Mouse (Mus musculus) T-helper 17 cell (primary cell): ENCODE measurements around the gene Plcb3.

ENCODE experiments used
- in situ Hi-C, 2 experiments: fragments of 300-600 bp; cut with MboI, MseI; formaldehyde crosslinking; loops; 1 replicate in 1 of 2; 2 replicates in 1 of 2; pipeline ENCODE4 v1.15.1; 2025; ENCODE audit warnings: high pct_unique_total_duplicates in 2 of 2

Gene Plcb3

DNA sequence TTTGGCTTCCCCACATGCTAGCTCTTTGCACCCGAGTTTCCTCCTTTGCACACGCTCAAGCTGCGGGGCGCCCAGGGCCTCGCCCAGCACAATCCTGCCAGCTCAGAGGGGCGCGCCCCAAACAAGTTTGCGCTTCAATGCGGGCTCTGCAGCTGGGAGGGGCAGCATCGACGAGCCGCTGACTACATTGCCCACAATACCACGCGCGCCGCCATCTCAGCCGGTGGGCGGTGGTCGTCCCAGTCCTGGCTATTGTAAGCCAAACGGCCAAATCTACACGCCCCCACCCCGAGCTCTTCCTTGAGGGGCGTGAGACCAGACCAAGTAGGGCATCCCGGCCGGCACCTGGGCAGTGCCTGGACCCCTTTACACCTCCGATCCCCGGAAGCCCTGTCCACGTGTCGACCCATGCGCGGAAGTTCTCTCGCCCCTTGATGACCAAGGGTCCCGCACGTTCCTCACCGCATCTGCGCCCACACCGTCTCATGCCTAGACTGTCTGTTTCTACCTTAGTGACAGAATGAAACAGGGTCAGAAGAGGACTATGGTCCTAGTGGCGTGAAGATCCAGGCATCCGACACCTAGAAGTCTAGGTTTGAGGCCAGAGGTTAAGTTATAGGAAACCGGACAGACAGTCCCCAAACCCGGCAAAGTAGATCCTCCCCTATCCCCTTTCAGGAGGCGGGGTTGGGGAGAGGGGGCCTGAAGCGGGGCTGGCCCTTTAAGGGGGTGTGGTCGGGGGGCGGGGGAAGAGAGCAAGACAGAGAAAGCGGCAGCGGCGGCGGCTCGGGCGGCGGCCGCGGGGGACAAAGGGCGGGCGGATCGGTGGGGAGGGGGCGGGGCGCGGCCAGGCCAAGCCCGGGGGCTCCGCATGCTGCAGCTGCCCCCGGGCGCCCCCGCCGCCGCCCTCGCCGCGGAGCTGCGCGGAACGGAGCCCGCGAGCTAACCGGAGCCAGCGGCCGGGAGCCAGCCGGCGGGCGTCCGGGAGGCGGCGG lies 1.8 kb downstream of the Plcb3 start, which contains the start of gene Ppp1r14b:
Gene Ppp1r14b, plus strand, starts transcription at position 758 of the 995 bp plus-strand sequence.
- in situ Hi-C loops: loop anchor here in 1 of 2 experiments (5.0 to 25.0 kb wide), 2 partner anchors 52 to 1938 kb away; partner anchors contain the start of genes B3gat3 and Esrra

DNA sequence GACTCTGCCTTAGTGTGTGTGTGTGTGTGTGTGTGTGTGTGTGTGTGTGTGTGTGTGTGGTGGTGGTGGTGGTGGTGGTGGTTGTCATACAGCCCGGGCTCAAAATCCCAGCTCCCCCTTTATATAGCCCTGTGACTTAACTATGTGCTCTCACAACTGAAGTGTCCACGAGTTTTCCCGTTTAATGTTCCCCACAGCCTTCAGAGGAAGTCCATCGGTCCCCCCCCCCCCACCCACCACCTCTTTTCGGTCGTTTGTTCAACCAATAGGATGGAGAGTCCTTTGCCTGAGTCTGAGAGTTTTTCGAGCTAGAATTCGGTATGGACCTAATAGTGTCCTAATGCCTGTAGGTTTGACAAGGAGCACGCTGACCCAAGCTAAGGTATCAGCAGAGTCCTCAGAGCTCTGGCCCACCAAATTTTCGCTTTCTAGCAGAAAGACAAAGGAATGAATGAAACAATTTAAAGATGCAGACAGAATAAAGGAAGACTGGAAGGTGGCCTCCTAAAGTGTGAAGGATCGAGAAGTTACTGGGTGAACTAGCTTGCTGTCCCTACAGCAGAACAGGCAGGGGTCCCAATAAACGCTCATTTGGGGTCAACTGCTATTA lies 2.6 kb downstream of the Plcb3 start:
- in situ Hi-C loops: loop anchor here in 1 of 2 experiments (5.0 kb wide), 1 partner anchor 51 kb away; the partner anchor contains the start of gene Esrra

GRCm38 (mm10) chr19:6972247-6972917 lies 3.9 kb downstream of the Plcb3 start:
- in situ Hi-C loops: loop anchor here in 1 of 2 experiments (5.0 kb wide), 1 partner anchor 50 kb away; the partner anchor contains the start of gene Esrra

GRCm38 (mm10) chr19:6971644-6972043 lies 4.6 kb downstream of the Plcb3 start:
- in situ Hi-C loops: loop anchor here in 1 of 2 experiments (5.0 kb wide), 1 partner anchor 49 kb away; the partner anchor contains the start of gene Esrra

- in situ Hi-C loops: loop anchor here in 1 of 2 experiments (5.0 kb wide), 1 partner anchor 48 kb away; the partner anchor contains the start of gene Esrra
Measured at GRCm38 (mm10) chr19:6970460-6971085, 5.7 kb downstream of the Plcb3 start.

- in situ Hi-C loops: loop anchor here in 1 of 2 experiments (5.0 kb wide), 1 partner anchor 48 kb away; the partner anchor contains the start of gene Esrra
Measured at GRCm38 (mm10) chr19:6969665-6970381, 6.4 kb downstream of the Plcb3 start.

GRCm38 (mm10) chr19:6969291-6969664 lies 7.0 kb downstream of the Plcb3 start:
- in situ Hi-C loops: no loop called here

- in situ Hi-C loops: no loop called here
Measured at GRCm38 (mm10) chr19:6968491-6969271, 7.6 kb downstream of the Plcb3 start.

- in situ Hi-C loops: loop anchor here in 1 of 2 experiments (10.0 kb wide), 1 partner anchor 552 kb away; no protein-coding TSS in a partner anchor
Measured at GRCm38 (mm10) chr19:6956461-6956860, 19.8 kb downstream of the Plcb3 start.

- in situ Hi-C loops: loop anchor here in 1 of 2 experiments (10.0 kb wide), 1 partner anchor 551 kb away; no protein-coding TSS in a partner anchor
Measured at GRCm38 (mm10) chr19:6955424-6955823, 20.8 kb downstream of the Plcb3 start.

DNA sequence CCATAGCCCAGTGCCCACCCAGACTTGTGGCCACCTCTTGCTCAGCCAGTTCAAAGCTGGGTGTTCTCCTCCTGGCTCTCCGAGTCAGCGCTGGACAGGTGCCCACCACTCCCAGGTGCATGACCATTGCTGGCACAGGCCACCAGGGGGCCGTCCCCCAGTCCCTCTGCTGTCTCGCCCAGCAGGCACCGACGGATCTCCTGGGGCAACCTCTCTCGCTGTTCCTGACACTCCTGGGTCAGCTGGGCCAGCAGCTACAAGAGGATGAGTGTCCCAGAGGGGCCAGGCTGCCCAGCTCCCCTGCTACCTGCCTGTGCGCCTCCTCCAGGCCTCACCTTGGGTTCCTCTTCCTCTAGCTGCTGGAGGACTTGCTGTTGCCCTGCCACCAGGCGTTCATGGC lies 22.2 kb downstream of the Plcb3 start:
- in situ Hi-C loops: loop anchor here in 1 of 2 experiments (10.0 kb wide), 1 partner anchor 549 kb away; no protein-coding TSS in a partner anchor

DNA sequence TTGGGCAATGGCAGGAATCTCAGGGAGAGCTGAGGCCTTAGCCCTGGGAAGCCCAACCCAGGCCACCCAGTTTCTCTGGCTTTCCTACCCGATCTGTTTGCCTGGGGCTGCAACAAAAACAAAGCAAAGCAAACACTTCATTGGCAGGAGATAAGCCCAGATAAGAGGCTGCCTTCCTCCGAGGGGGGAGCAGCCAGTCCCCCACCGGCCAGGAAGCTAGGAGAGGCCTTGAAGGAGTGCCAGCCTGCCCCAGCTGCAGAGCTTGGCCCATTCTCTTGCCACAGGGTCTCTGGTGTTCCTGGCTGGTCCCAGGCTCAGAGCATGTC lies 23.6 kb downstream of the Plcb3 start:
- in situ Hi-C loops: loop anchor here in 1 of 2 experiments (10.0 kb wide), 1 partner anchor 548 kb away; no protein-coding TSS in a partner anchor

DNA sequence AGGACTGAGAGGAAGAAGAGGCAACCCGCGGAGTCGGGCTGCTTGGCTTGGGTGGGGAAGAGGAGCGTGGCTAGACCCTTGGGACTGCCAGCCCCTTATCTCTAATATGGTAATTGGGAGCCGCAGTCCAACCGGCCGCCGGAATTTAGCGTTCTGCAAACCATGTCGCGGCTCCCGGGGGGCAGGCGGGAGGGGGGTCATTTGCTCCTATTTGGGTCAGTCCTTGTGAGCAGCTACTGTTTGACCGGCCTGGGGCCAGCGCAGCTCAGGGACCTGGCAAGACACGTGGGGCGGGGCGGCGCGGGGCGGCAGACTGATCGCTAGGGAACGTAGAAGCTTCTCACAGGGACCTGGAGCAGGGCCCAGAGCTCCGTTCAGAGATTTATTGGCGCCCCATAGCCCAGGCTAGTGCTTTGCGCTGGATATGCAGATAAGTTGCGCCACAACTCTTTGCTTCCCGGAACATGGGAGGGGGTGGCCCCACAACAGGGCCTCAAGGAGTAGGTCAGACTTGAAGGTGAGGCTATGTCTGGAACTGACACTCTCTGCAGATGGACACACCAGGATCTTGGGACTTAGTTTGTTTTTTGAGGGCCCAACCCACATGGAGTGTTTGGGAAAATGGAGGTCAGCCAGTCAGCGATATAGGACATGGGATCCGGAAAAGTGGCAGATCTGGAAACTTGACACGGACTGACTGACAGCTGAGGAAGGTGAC lies 24.1 kb downstream of the Plcb3 start:
- in situ Hi-C loops: loop anchor here in 1 of 2 experiments (10.0 kb wide), 1 partner anchor 547 kb away; no protein-coding TSS in a partner anchor

GRCm38 (mm10) chr19:6951381-6951968 lies 24.8 kb downstream of the Plcb3 start:
- in situ Hi-C loops: loop anchor here in 1 of 2 experiments (10.0 kb wide), 1 partner anchor 547 kb away; no protein-coding TSS in a partner anchor

- in situ Hi-C loops: loop anchor here in 1 of 2 experiments (10.0 kb wide), 1 partner anchor 546 kb away; no protein-coding TSS in a partner anchor
Measured at GRCm38 (mm10) chr19:6950613-6951153, 25.6 kb downstream of the Plcb3 start.

DNA sequence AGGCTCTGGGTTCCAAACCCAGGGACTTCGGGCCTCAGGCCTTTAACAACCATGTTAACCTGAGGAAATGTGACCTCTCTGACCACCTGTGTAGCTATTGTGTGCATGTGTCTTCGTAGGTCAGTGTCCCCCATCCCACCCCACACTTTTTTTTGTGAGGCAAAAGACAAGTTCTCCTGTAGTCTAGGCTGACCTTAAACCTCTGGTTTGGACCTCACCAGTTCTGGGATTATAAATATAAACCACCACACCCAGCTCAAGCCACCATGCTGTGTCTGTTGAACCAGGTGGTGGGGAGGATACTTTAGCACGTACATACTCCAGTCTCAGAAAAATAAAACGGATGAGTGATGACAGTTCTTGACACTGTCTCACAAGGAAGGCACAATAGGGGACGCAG lies 26.3 kb downstream of the Plcb3 start:
- in situ Hi-C loops: loop anchor here (5.0 to 10.0 kb wide), 2 partner anchors 263 to 545 kb away; no protein-coding TSS in a partner anchor

DNA sequence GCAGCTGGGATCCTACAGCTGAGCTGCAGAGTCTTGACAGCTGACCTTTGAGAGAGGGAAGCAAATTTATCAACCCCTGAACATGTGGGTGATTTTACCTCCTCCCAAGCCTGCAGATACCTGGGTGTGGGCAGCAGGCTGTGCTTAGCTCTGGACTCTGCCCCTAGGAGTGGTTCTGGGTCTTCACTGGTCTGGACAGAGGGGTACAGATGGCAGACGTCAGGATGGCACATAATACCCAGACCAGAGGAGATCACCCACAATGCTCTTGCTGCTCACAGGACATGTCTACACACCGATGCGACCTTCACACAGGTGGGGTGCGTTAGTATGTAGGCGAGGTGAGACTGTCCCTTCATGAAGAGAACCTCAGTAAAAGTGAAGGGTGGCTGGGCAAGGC lies 26.7 kb downstream of the Plcb3 start:
- in situ Hi-C loops: loop anchor here in 1 of 2 experiments (5.0 kb wide), 1 partner anchor 262 kb away; no protein-coding TSS in a partner anchor
